Mouse (Mus musculus): ENCODE measurements at regions not wholly inside any gene's neighbourhood (a gene's known extent, or its start where the extent isn't known, plus 50 kb on each side); places are given as distances from the start of the nearest gene placed in this dataset.

- ATAC-seq (replicated peaks; ENCODE audit: low FRiP score, low TSS enrichment, poor library complexity, severe bottlenecking), result no peak
Measured at GRCm38 (mm10) chr2:117399487-117399886, 56.7 kb upstream of the Rasgrp1 start.

GRCm38 (mm10) chr2:117403425-117404175 lies 60.8 kb upstream of the Rasgrp1 start:
- no peak for ATAC-seq (replicated peaks; ENCODE audit: low FRiP score, low TSS enrichment, poor library complexity, severe bottlenecking)

- no peak for ATAC-seq (replicated peaks; ENCODE audit: low FRiP score, low TSS enrichment, poor library complexity, severe bottlenecking)
Measured at GRCm38 (mm10) chr2:117405453-117405852, 62.7 kb upstream of the Rasgrp1 start.

GRCm38 (mm10) chr2:117408241-117408640 lies 65.4 kb upstream of the Rasgrp1 start:
- no peak for ATAC-seq (replicated peaks; ENCODE audit: low FRiP score, low TSS enrichment, poor library complexity, severe bottlenecking)

- no peak for ATAC-seq (replicated peaks; ENCODE audit: low FRiP score, low TSS enrichment, poor library complexity, severe bottlenecking)
Measured at GRCm38 (mm10) chr2:117412045-117412606, 69.3 kb upstream of the Rasgrp1 start.

- no peak for ATAC-seq (replicated peaks; ENCODE audit: low FRiP score, low TSS enrichment, poor library complexity, severe bottlenecking)
Measured at GRCm38 (mm10) chr2:117417229-117417970, 74.6 kb upstream of the Rasgrp1 start.

- ATAC-seq (replicated peaks; ENCODE audit: low FRiP score, low TSS enrichment, poor library complexity, severe bottlenecking), result no peak
Measured at GRCm38 (mm10) chr2:117418121-117418615, 75.4 kb upstream of the Rasgrp1 start.

GRCm38 (mm10) chr2:117418711-117419110 lies 75.9 kb upstream of the Rasgrp1 start:
- ATAC-seq (replicated peaks; ENCODE audit: low FRiP score, low TSS enrichment, poor library complexity, severe bottlenecking), result no peak

- ATAC-seq (replicated peaks; ENCODE audit: low FRiP score, low TSS enrichment, poor library complexity, severe bottlenecking), result no peak
Measured at GRCm38 (mm10) chr2:117421376-117421775, 78.6 kb upstream of the Rasgrp1 start.

GRCm38 (mm10) chr2:117422756-117423155 lies 80.0 kb upstream of the Rasgrp1 start:
- no peak for ATAC-seq (replicated peaks; ENCODE audit: low FRiP score, low TSS enrichment, poor library complexity, severe bottlenecking)

GRCm38 (mm10) chr2:117429205-117429604 lies 86.4 kb upstream of the Rasgrp1 start:
- ATAC-seq (replicated peaks; ENCODE audit: low FRiP score, low TSS enrichment, poor library complexity, severe bottlenecking), result no peak

- ATAC-seq (replicated peaks; ENCODE audit: low FRiP score, low TSS enrichment, poor library complexity, severe bottlenecking), result no peak
Measured at GRCm38 (mm10) chr2:117432010-117432409, 89.2 kb upstream of the Rasgrp1 start.

- no peak for ATAC-seq (replicated peaks; ENCODE audit: low FRiP score, low TSS enrichment, poor library complexity, severe bottlenecking)
Measured at GRCm38 (mm10) chr2:117432923-117433322, 90.1 kb upstream of the Rasgrp1 start.

- no peak for ATAC-seq (replicated peaks; ENCODE audit: low FRiP score, low TSS enrichment, poor library complexity, severe bottlenecking)
Measured at GRCm38 (mm10) chr2:117433482-117433881, 90.7 kb upstream of the Rasgrp1 start.

GRCm38 (mm10) chr2:117438079-117438478 lies 95.3 kb upstream of the Rasgrp1 start:
- no peak for ATAC-seq (replicated peaks; ENCODE audit: low FRiP score, low TSS enrichment, poor library complexity, severe bottlenecking)

GRCm38 (mm10) chr2:117438586-117439371 lies 96.0 kb upstream of the Rasgrp1 start:
- peak; percentile 93 for ATAC-seq (replicated peaks; ENCODE audit: low FRiP score, low TSS enrichment, poor library complexity, severe bottlenecking)

- ATAC-seq (replicated peaks; ENCODE audit: low FRiP score, low TSS enrichment, poor library complexity, severe bottlenecking), result peak; percentile 42; the same call in 1 of the 2 replicates
Measured at GRCm38 (mm10) chr2:117439372-117440183, 96.8 kb upstream of the Rasgrp1 start.

GRCm38 (mm10) chr2:117440801-117441281 lies 98.0 kb upstream of the Rasgrp1 start:
- ATAC-seq (replicated peaks; ENCODE audit: low FRiP score, low TSS enrichment, poor library complexity, severe bottlenecking), result no peak

GRCm38 (mm10) chr2:117442862-117443261 lies 100.1 kb upstream of the Rasgrp1 start:
- no peak for ATAC-seq (replicated peaks; ENCODE audit: low FRiP score, low TSS enrichment, poor library complexity, severe bottlenecking)

Data from megakaryocyte-erythroid progenitor cell, adult 5-6 weeks (primary cell).